Mouse (Mus musculus) kidney, embryonic 14.5 days (tissue): ENCODE measurements around the gene Ppp1r12c. TPM values are rescaled to one million over a fixed set of nuclear protein-coding genes. Genes with fewer than 3 reads are reported as not detected.
A peak's percentile ranks its signal among the peaks of the same experiment; 100 is the strongest.

Experiments used
- ATAC-seq: fragments of 200-750 bp; cut with Nextera tagmentation; 2 replicates; pipeline ENCODE4 v1.8.0; 2017; ENCODE audit warnings: moderate number of reproducible peaks, mild to moderate bottlenecking, moderate TSS enrichment, moderate library complexity; ENCODE audit not compliant: low FRiP score, low TSS enrichment
- H3K27ac ChIP-seq: fragments of 300-500 bp; sonication (generic); 2 replicates; pipeline ENCODE4 v1.5.1; 2014; ENCODE audit warnings: low read depth, mild to moderate bottlenecking, low read length, moderate library complexity, mixed read lengths
- H3K27me3 ChIP-seq: fragments of 300-500 bp; sonication (generic); 2 replicates; pipeline ENCODE4 v1.6.1; 2014; ENCODE audit warnings: mild to moderate bottlenecking, low read length; ENCODE audit not compliant: control insufficient read depth, insufficient read depth
- H3K36me3 ChIP-seq: fragments of 300-500 bp; sonication (generic); 2 replicates; pipeline ENCODE4 v1.6.1; 2014; ENCODE audit warnings: low read length, mixed read lengths; ENCODE audit not compliant: control insufficient read depth, insufficient read depth
- H3K4me1 ChIP-seq: fragments of 300-500 bp; sonication (generic); 2 replicates; pipeline ENCODE4 v1.6.1; 2014; ENCODE audit warnings: low read length, mixed read lengths; ENCODE audit not compliant: control insufficient read depth, insufficient read depth
- H3K4me2 ChIP-seq: fragments of 300-500 bp; sonication (generic); replicated peaks from 2 replicates; pipeline ENCODE4 v1.6.1; 2014; ENCODE audit warnings: low read depth, mild to moderate bottlenecking, low read length
- H3K4me3 ChIP-seq: fragments of 300-500 bp; sonication (generic); 2 replicates; pipeline ENCODE4 v1.5.1; 2014; ENCODE audit warnings: mild to moderate bottlenecking, low read length
- H3K9ac ChIP-seq: fragments of 300-500 bp; sonication (generic); 2 replicates; pipeline ENCODE4 v1.6.1; 2014; ENCODE audit warnings: low read depth, mild to moderate bottlenecking, low read length, moderate library complexity
- H3K9me3 ChIP-seq: fragments of 300-500 bp; sonication (generic); 2 replicates; pipeline ENCODE4 v1.6.1; 2016; ENCODE audit warnings: low read length; ENCODE audit not compliant: control insufficient read depth
- whole genome bisulfite sequencing: fragments of 180-500 bp; shearing (Covaris S2); extraction: QIAGEN DNeasy Blood & Tissue Kit; methylation state at CpG from one replicate; pipeline ENCODE4 v1.1.7; 2014; 5-methylcytosine and 5-hydroxymethylcytosine counted together
- polyA plus RNA-seq: library from polyadenylated mRNA; unstranded; fragments of >200 nt; fragmentation: Nextera tagmentation; extraction: Ambion mirVana; gene quantifications from 2 replicates; pipeline ENCODE4 v1.2.1, GENCODE M21; 2014

The Ppp1r12c gene
- polyA plus RNA-seq = 50.8 and 51.2 TPM in 2 replicates

- ATAC-seq = peak; percentile 92
- Histone ChIP-seq H3K27me3 (no peaks in the 10 kb centered on the region), H3K4me3 (peak within 1 kb of the TSS; percentile 77), H3K4me1 (peaks cover 23% of the 10 kb centered on the region), H3K9ac (peak within 1 kb of the TSS; percentile 93), H3K4me2 (peak within 1 kb of the TSS; percentile 78), H3K9me3 (no peaks in the 10 kb centered on the region), H3K27ac (peak within 1 kb of the TSS; percentile 83), H3K36me3 (peaks cover 5% of the 10 kb centered on the region; the same call in 1 of the 2 replicates)
- under 1% methylated on average over 57 of the region's 62 CpGs for WGBS
Measured at GRCm38 (mm10) chr7:4501558-4502397, at the start of gene Ppp1r12c. TSS of gene Ppp1r12c (minus strand) at chr7:4501680.

- Histone ChIP-seq H3K27me3 (no peaks in the 10 kb centered on the region; the same call in 1 of the 2 replicates), H3K4me3 (peak within 1 kb of the TSS; percentile 32), H3K4me2 (peak within 1 kb of the TSS; percentile 62), H3K9me3 (no peaks in the 10 kb centered on the region), H3K4me1 (no peaks in the 10 kb centered on the region), H3K27ac (no peak within 1 kb of the TSS), H3K9ac (peak within 1 kb of the TSS; percentile 23; the same call in 1 of the 2 replicates), H3K36me3 (no peaks in the 10 kb centered on the region)
- ATAC-seq = peak; percentile 58
- 9% methylated on average over 33 of the region's 33 CpGs for WGBS
Measured at GRCm38 (mm10) chr7:4547221-4547641, 45.8 kb upstream of the Ppp1r12c start, which contains the start of gene Syt5. TSS of gene Syt5 (minus strand) at chr7:4547541.

- Histone ChIP-seq H3K4me1 (no peaks in the 10 kb centered on the region), H3K4me3 (peak overlapping the region; percentile 32), H3K4me2 (peak overlapping the region; percentile 62), H3K9me3 (no peaks in the 10 kb centered on the region), H3K9ac (0 out of 2 replicates have a peak overlapping the region, but pooled peaks have one; percentile 23), H3K36me3 (no peaks in the 10 kb centered on the region), H3K27me3 (no peaks in the 10 kb centered on the region; the same call in 1 of the 2 replicates), H3K27ac (no peak overlapping the region)
- 3% methylated on average over 26 of the region's 26 CpGs for WGBS
- peak; percentile 83 for ATAC-seq
Measured at GRCm38 (mm10) chr7:4546591-4547131, 45.2 kb upstream of the Ppp1r12c start.

- no peak overlapping the region for H3K4me3 ChIP-seq
- H3K4me2 ChIP-seq = no peak overlapping the region; the same call in 1 of the 2 replicates
- 77% methylated on average over 15 of the region's 15 CpGs for WGBS
- H3K27ac ChIP-seq = no peak overlapping the region
- H3K36me3 ChIP-seq = no peaks in the 10 kb centered on the region
- no peak for ATAC-seq
- H3K27me3 ChIP-seq = no peaks in the 10 kb centered on the region; the same call in 1 of the 2 replicates
- H3K9ac ChIP-seq = no peak overlapping the region
- no peaks in the 10 kb centered on the region for H3K9me3 ChIP-seq
- H3K4me1 ChIP-seq = no peaks in the 10 kb centered on the region
Measured at GRCm38 (mm10) chr7:4546050-4546449, 44.6 kb upstream of the Ppp1r12c start.

GRCm38 (mm10) chr7:4542013-4542412, 40.5 kb upstream of the Ppp1r12c start:
- Histone ChIP-seq H3K4me2 (no peak overlapping the region), H3K4me3 (no peak overlapping the region), H3K36me3 (no peaks in the 10 kb centered on the region), H3K4me1 (no peaks in the 10 kb centered on the region), H3K9me3 (no peaks in the 10 kb centered on the region), H3K27ac (no peak overlapping the region), H3K9ac (no peak overlapping the region), H3K27me3 (no peaks in the 10 kb centered on the region; the same call in 1 of the 2 replicates)
- ATAC-seq = no peak
- WGBS = 38% methylated on average over 17 of the region's 17 CpGs

GRCm38 (mm10) chr7:4541344-4541743, 39.9 kb upstream of the Ppp1r12c start:
- Histone ChIP-seq H3K4me1 (no peaks in the 10 kb centered on the region), H3K27ac (no peak overlapping the region), H3K9ac (no peak overlapping the region), H3K27me3 (no peaks in the 10 kb centered on the region), H3K36me3 (no peaks in the 10 kb centered on the region), H3K4me3 (no peak overlapping the region), H3K9me3 (no peaks in the 10 kb centered on the region), H3K4me2 (no peak overlapping the region)
- WGBS = 63% methylated on average over 5 of the region's 5 CpGs
- ATAC-seq = no peak

GRCm38 (mm10) chr7:4539019-4539418, 37.5 kb upstream of the Ppp1r12c start:
- H3K4me2 ChIP-seq = no peak overlapping the region
- ATAC-seq = no peak
- H3K36me3 ChIP-seq = no peaks in the 10 kb centered on the region
- no peaks in the 10 kb centered on the region for H3K9me3 ChIP-seq
- 80% methylated on average over 2 of the region's 2 CpGs for WGBS
- no peak overlapping the region for H3K9ac ChIP-seq
- no peak overlapping the region for H3K27ac ChIP-seq
- H3K27me3 ChIP-seq = no peaks in the 10 kb centered on the region
- no peak overlapping the region for H3K4me3 ChIP-seq
- H3K4me1 ChIP-seq = no peaks in the 10 kb centered on the region

- Histone ChIP-seq H3K4me2 (no peak overlapping the region), H3K9me3 (no peaks in the 10 kb centered on the region), H3K27me3 (no peaks in the 10 kb centered on the region), H3K9ac (no peak overlapping the region), H3K4me1 (no peaks in the 10 kb centered on the region), H3K27ac (no peak overlapping the region), H3K4me3 (no peak overlapping the region), H3K36me3 (no peaks in the 10 kb centered on the region)
- 53% methylated on average over 4 of the region's 4 CpGs for WGBS
- no peak for ATAC-seq
Measured at GRCm38 (mm10) chr7:4537181-4537580, 35.7 kb upstream of the Ppp1r12c start.

GRCm38 (mm10) chr7:4536369-4536768, 34.9 kb upstream of the Ppp1r12c start:
- no peaks in the 10 kb centered on the region for H3K27me3 ChIP-seq
- WGBS = 84% methylated on average over 4 of the region's 4 CpGs
- H3K9me3 ChIP-seq = no peaks in the 10 kb centered on the region
- no peak overlapping the region for H3K4me3 ChIP-seq
- H3K36me3 ChIP-seq = no peaks in the 10 kb centered on the region
- ATAC-seq = no peak
- no peak overlapping the region for H3K9ac ChIP-seq
- no peak overlapping the region for H3K27ac ChIP-seq
- H3K4me2 ChIP-seq = no peak overlapping the region
- H3K4me1 ChIP-seq = no peaks in the 10 kb centered on the region
